Mouse (Mus musculus) olfactory bulb, adult 2 months (tissue): Measurements from ENCODE around the gene Cntn4.

Source experiments
- CTCF ChIP-seq: fragments of 200-500 bp; IDR thresholded peaks from 2 replicates; pipeline ENCODE4 v1.5.1; 2012; ENCODE audit warnings: low read depth, mild to moderate bottlenecking, low read length, moderate library complexity; ENCODE audit not compliant: insufficient read depth
- POLR2A ChIP-seq: fragments of 200-500 bp; IDR thresholded peaks from 2 replicates; pipeline ENCODE4 v1.6.1; 2012; ENCODE audit warnings: mild to moderate bottlenecking, low read depth, low read length, moderate library complexity; ENCODE audit not compliant: insufficient read depth

DNA sequence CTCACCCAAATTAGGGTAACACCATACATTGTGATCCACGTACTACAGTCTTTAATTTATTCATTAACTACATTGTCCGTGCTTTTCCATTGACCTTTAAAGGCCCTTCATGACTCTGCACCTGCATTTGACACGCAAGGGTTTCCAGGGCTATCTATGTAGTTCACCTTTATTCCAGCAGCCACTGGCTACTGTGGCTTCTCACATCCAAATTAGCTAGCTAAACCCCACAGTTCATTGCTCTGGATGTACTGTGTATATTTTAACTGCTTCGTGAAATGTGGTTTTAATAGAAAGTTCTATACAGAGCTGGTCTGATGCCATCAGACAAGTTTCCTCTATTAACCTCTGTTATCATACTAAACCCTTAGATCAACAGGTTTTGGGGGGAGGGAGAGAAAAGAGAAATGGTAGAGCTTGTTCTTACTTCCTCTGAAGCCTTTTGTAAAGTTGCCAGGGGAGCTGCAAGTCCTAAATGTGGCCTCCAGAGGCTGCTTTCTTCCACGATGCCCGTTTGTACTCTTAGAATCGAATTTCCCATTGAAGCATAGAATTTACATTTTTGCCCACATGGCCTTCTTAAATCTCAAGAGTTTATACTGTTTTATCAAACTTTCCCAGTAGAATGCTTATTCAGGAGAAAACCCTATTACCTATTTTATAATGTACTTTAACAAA lies 1066.2 kb downstream of the Cntn4 start:
- TF ChIP-seq CTCF (no peak), POLR2A (no peak)
